Mouse (Mus musculus): ENCODE results near the gene Trim28. TPM values are rescaled to one million over a fixed set of nuclear protein-coding genes. Genes with fewer than 3 reads are reported as not detected.

The Trim28 gene
- polyA plus RNA-seq, 2 experiments = 408 to 610 TPM

GRCm38 (mm10) chr7:12998053-12998452 is 861 bp upstream of the Trim28 start, which contains the start of gene Slc27a5:
Slc27a5 (minus strand) TSS chr7:12998192.
- no peak within 1 kb of the TSS for H3K4me3 ChIP-seq (replicated peaks; ENCODE audit: low read length)
- WGBS = 82% methylated on average over 5 of the region's 5 CpGs
- no peaks in the 10 kb centered on the region for H3K4me1 ChIP-seq (ENCODE audit: control insufficient read depth, insufficient read depth, low read length)
- no peak for TF ChIP-seq POLR2A (IDR thresholded peaks at IDR 0.05; ENCODE audit: borderline replicate concordance, extremely low read depth, insufficient read depth, insufficient read length)
- H3K4me2 ChIP-seq (replicated peaks; ENCODE audit: low read depth, low read length, severe bottlenecking) = no peak within 1 kb of the TSS
- H3K27me3 ChIP-seq (ENCODE audit: control insufficient read depth, insufficient read depth, low read length) = no peaks in the 10 kb centered on the region
- ATAC-seq (ENCODE audit: low FRiP score, low read depth) (no peak), DNase-seq (ENCODE audit: low spot score) (no peak)
- no peaks in the 10 kb centered on the region for H3K9me3 ChIP-seq (ENCODE audit: control insufficient read depth, low read length)
- no peak within 1 kb of the TSS for H3K27ac ChIP-seq (replicated peaks; ENCODE audit: low read depth, low read length)
- no peaks in the 10 kb centered on the region for H3K36me3 ChIP-seq (ENCODE audit: control insufficient read depth, insufficient read depth, low read length)
- H3K9ac ChIP-seq (ENCODE audit: low read depth, low read length, severe bottlenecking) = no peak within 1 kb of the TSS

DNA sequence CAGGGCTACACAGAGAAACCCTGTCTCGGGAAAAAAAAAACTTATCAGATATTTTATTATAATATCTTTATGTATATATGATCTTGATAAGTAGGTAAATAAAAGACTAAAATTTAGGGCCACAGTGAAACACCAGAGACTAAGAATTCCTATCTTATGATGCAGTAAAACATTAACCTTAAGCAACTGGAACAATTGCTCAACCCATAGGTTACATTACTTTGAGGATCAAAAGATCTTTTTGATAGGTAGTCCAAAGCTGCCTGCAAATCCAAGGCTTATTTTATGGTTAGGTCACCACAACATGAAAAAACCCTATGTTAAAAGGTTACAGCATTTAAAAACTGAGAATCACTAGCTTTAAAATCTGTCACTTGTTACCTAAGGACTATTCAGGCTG is 2.7 kb downstream of the Trim28 start:
- Histone ChIP-seq H3K4me2 (replicated peaks; ENCODE audit: low read depth, low read length, severe bottlenecking) (no peak overlapping the region), H3K27me3 (ENCODE audit: control insufficient read depth, insufficient read depth, low read length) (no peaks in the 10 kb centered on the region), H3K9me3 (ENCODE audit: control insufficient read depth, low read length) (no peaks in the 10 kb centered on the region), H3K9ac (ENCODE audit: low read depth, low read length, severe bottlenecking) (no peak overlapping the region), H3K36me3 (ENCODE audit: control insufficient read depth, insufficient read depth, low read length) (peaks cover 8% of the 10 kb centered on the region), H3K4me1 (ENCODE audit: control insufficient read depth, insufficient read depth, low read length) (no peaks in the 10 kb centered on the region), H3K4me3 (replicated peaks; ENCODE audit: low read length) (no peak overlapping the region), H3K27ac (replicated peaks; ENCODE audit: low read depth, low read length) (no peak overlapping the region)
- DNase-seq (ENCODE audit: low spot score) (no peak), ATAC-seq (ENCODE audit: low FRiP score, low read depth) (no peak)
- no peak for TF ChIP-seq POLR2A (IDR thresholded peaks at IDR 0.05; ENCODE audit: borderline replicate concordance, extremely low read depth, insufficient read depth, insufficient read length)
- 66% methylated on average over 1 of the region's 1 CpGs for WGBS

DNA sequence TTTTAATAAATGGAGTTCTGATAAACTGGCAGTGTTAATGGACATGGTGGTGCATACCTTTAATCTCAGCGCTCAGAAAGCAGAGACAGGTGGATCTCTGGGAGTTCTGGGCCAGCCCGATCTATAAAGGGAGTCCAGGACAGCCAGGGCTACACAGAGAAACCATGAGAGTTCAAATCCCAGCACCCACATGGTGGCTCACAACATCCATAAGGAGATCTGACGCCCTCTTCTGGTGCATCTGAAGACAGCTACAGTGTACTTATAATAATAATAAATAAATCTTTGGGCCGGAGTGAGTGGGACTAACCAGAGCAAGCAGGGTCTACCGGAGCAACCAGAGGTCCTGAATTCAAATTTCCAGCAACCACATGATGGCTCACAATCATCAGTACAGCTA is 4.5 kb downstream of the Trim28 start:
- H3K9me3 ChIP-seq (ENCODE audit: control insufficient read depth, low read length) = no peaks in the 10 kb centered on the region
- peaks cover 23% of the 10 kb centered on the region for H3K36me3 ChIP-seq (ENCODE audit: control insufficient read depth, insufficient read depth, low read length)
- no peak overlapping the region for H3K4me3 ChIP-seq (replicated peaks; ENCODE audit: low read length)
- ATAC-seq (ENCODE audit: low FRiP score, low read depth) (no peak), DNase-seq (ENCODE audit: low spot score) (no peak)
- H3K4me2 ChIP-seq (replicated peaks; ENCODE audit: low read depth, low read length, severe bottlenecking) = no peak overlapping the region
- TF ChIP-seq POLR2A (IDR thresholded peaks at IDR 0.05; ENCODE audit: borderline replicate concordance, extremely low read depth, insufficient read depth, insufficient read length) = no peak
- 0 out of 2 replicates have a peak, but pooled peaks cover 4% of the 10 kb centered on the region for H3K27me3 ChIP-seq (ENCODE audit: control insufficient read depth, insufficient read depth, low read length)
- no peak overlapping the region for H3K27ac ChIP-seq (replicated peaks; ENCODE audit: low read depth, low read length)
- no peak overlapping the region for H3K9ac ChIP-seq (ENCODE audit: low read depth, low read length, severe bottlenecking)
- peaks cover 7% of the 10 kb centered on the region; the same call in 1 of the 2 replicates for H3K4me1 ChIP-seq (ENCODE audit: control insufficient read depth, insufficient read depth, low read length)
- 74% methylated on average over 5 of the region's 5 CpGs for WGBS

- Histone ChIP-seq H3K4me3 (replicated peaks; ENCODE audit: low read length) (no peak overlapping the region), H3K36me3 (ENCODE audit: control insufficient read depth, insufficient read depth, low read length) (peaks cover 23% of the 10 kb centered on the region), H3K4me1 (ENCODE audit: control insufficient read depth, insufficient read depth, low read length) (peaks cover 16% of the 10 kb centered on the region), H3K4me2 (replicated peaks; ENCODE audit: low read depth, low read length, severe bottlenecking) (no peak overlapping the region), H3K9ac (ENCODE audit: low read depth, low read length, severe bottlenecking) (no peak overlapping the region), H3K27me3 (ENCODE audit: control insufficient read depth, insufficient read depth, low read length) (0 out of 2 replicates have a peak, but pooled peaks cover 4% of the 10 kb centered on the region), H3K9me3 (ENCODE audit: control insufficient read depth, low read length) (no peaks in the 10 kb centered on the region), H3K27ac (replicated peaks; ENCODE audit: low read depth, low read length) (no peak overlapping the region)
- ATAC-seq (ENCODE audit: low FRiP score, low read depth) = no peak
- 90% methylated on average over 17 of the region's 17 CpGs for WGBS
- TF ChIP-seq POLR2A (IDR thresholded peaks at IDR 0.05; ENCODE audit: borderline replicate concordance, extremely low read depth, insufficient read depth, insufficient read length) = no peak
- no peak for DNase-seq (ENCODE audit: low spot score)
Measured at GRCm38 (mm10) chr7:13006011-13006410, 7.1 kb downstream of the Trim28 start.

- no peak overlapping the region for H3K4me3 ChIP-seq (replicated peaks; ENCODE audit: low read length)
- peaks cover 16% of the 10 kb centered on the region for H3K4me1 ChIP-seq (ENCODE audit: control insufficient read depth, insufficient read depth, low read length)
- peaks cover 23% of the 10 kb centered on the region for H3K36me3 ChIP-seq (ENCODE audit: control insufficient read depth, insufficient read depth, low read length)
- TF ChIP-seq POLR2A (IDR thresholded peaks at IDR 0.05; ENCODE audit: borderline replicate concordance, extremely low read depth, insufficient read depth, insufficient read length) = no peak
- no peaks in the 10 kb centered on the region for H3K9me3 ChIP-seq (ENCODE audit: control insufficient read depth, low read length)
- ATAC-seq (ENCODE audit: low FRiP score, low read depth) (no peak), DNase-seq (ENCODE audit: low spot score) (no peak)
- WGBS = 76% methylated on average over 10 of the region's 10 CpGs
- peak overlapping the region; percentile 41; the same call in 1 of the 2 replicates for H3K9ac ChIP-seq (ENCODE audit: low read depth, low read length, severe bottlenecking)
- no peak overlapping the region for H3K4me2 ChIP-seq (replicated peaks; ENCODE audit: low read depth, low read length, severe bottlenecking)
- 0 out of 2 replicates have a peak, but pooled peaks cover 4% of the 10 kb centered on the region for H3K27me3 ChIP-seq (ENCODE audit: control insufficient read depth, insufficient read depth, low read length)
- no peak overlapping the region for H3K27ac ChIP-seq (replicated peaks; ENCODE audit: low read depth, low read length)
Measured at GRCm38 (mm10) chr7:13006531-13006930, 7.6 kb downstream of the Trim28 start.
